Mouse (Mus musculus) embryonic facial prominence, embryonic 12.5 days (tissue): ENCODE results near the gene Ppp1r35. TPM values are rescaled to one million over a fixed set of nuclear protein-coding genes. Genes with fewer than 3 reads are reported as not detected.

Experiments
- ATAC-seq: fragments of 200-750 bp; cut with Nextera tagmentation; 2 replicates; pipeline ENCODE4 v1.8.0; 2017; ENCODE audit not compliant: insufficient number of reproducible peaks, insufficient read depth, low FRiP score, low TSS enrichment
- H3K27ac ChIP-seq: fragments of 300-500 bp; sonication (generic); 2 replicates; pipeline ENCODE4 v1.5.1; 2016; ENCODE audit warnings: mild to moderate bottlenecking
- H3K27me3 ChIP-seq: fragments of 300-500 bp; sonication (generic); 2 replicates; pipeline ENCODE4 v1.6.1; 2016; ENCODE audit warnings: mild to moderate bottlenecking, moderate library complexity
- H3K36me3 ChIP-seq: fragments of 300-500 bp; sonication (generic); 2 replicates; pipeline ENCODE4 v1.6.1; 2016; ENCODE audit warnings: mild to moderate bottlenecking
- H3K4me1 ChIP-seq: fragments of 300-500 bp; sonication (generic); 2 replicates; pipeline ENCODE4 v1.6.1; 2016
- H3K4me2 ChIP-seq: fragments of 300-500 bp; sonication (generic); replicated peaks from 2 replicates; pipeline ENCODE4 v1.6.1; 2016; ENCODE audit warnings: mild to moderate bottlenecking, moderate library complexity
- H3K4me3 ChIP-seq: fragments of 300-500 bp; sonication (generic); 2 replicates; pipeline ENCODE4 v1.5.1; 2016; ENCODE audit warnings: mild to moderate bottlenecking
- H3K9ac ChIP-seq: fragments of 300-500 bp; sonication (generic); 2 replicates; pipeline ENCODE4 v1.6.1; 2016; ENCODE audit warnings: mild to moderate bottlenecking, moderate library complexity
- H3K9me3 ChIP-seq: fragments of 300-500 bp; sonication (generic); 2 replicates; pipeline ENCODE4 v1.6.1; 2016; ENCODE audit warnings: mild to moderate bottlenecking, moderate library complexity
- WGBS: fragments of 180-500 bp; shearing (Covaris S2); methylation state at CpG from one replicate; pipeline ENCODE4 v1.1.7; 2016; 5-methylcytosine and 5-hydroxymethylcytosine counted together
- polyA plus RNA-seq: library from polyadenylated mRNA; unstranded; fragments of >200 nt; fragmentation: Nextera tagmentation; extraction: Ambion mirVana; gene quantifications from 2 replicates; pipeline ENCODE4 v1.2.1, GENCODE M21; 2016

The Ppp1r35 gene
- polyA plus RNA-seq, 1 experiment from 2014 or later = 51.3 TPM

DNA sequence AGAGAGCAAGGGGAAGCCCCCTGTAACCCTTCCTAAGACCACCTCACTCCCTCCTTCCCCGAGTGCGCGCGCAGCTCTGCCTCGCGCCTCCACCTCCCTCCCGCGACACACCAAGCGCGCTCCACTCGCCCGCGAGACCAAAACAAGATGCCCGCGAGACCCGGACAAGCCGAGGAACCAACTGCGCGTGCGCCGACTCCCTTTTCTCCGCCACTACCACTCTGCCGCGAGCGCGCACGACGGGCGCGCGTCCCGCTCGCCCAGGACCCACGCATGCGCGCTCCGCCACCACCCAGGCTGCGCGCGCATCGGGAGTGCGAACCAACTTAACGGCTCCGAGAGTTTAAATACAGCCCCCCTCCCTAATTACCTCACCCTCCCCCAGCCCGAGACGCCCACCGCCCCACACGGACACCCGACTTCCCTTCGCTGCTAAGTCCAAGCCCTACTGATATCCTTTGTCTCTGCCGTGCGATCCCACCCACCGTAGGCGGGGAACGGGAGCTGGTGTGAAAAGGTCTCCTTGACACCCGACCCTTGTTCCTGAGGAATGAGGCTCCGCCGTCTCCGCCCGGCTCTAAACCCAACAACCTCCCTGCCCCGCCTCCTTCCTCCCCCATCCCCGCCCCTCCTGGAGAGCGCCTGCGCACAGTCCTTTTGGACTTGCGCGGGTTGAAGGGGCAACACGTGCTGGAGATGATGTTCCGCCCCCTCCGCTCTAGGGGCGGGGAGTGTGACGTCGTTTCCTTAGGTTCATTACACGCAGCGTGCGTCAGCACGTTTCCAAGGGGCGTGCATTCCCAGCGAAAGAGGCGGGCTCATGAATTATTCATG, 7.7 kb downstream of the Ppp1r35 start:
- H3K36me3 ChIP-seq = peaks cover 37% of the 10 kb centered on the region
- peak; percentile 82 for ATAC-seq
- no peaks in the 10 kb centered on the region for H3K9me3 ChIP-seq
- H3K27me3 ChIP-seq = no peaks in the 10 kb centered on the region
- H3K4me3 ChIP-seq = peak overlapping the region; percentile 68
- peak overlapping the region; percentile 93 for H3K4me2 ChIP-seq
- H3K9ac ChIP-seq = peak overlapping the region; percentile 93
- whole genome bisulfite sequencing = under 1% methylated on average over 76 of the region's 79 CpGs
- peaks cover 27% of the 10 kb centered on the region for H3K4me1 ChIP-seq
- peak overlapping the region; percentile 98 for H3K27ac ChIP-seq

DNA sequence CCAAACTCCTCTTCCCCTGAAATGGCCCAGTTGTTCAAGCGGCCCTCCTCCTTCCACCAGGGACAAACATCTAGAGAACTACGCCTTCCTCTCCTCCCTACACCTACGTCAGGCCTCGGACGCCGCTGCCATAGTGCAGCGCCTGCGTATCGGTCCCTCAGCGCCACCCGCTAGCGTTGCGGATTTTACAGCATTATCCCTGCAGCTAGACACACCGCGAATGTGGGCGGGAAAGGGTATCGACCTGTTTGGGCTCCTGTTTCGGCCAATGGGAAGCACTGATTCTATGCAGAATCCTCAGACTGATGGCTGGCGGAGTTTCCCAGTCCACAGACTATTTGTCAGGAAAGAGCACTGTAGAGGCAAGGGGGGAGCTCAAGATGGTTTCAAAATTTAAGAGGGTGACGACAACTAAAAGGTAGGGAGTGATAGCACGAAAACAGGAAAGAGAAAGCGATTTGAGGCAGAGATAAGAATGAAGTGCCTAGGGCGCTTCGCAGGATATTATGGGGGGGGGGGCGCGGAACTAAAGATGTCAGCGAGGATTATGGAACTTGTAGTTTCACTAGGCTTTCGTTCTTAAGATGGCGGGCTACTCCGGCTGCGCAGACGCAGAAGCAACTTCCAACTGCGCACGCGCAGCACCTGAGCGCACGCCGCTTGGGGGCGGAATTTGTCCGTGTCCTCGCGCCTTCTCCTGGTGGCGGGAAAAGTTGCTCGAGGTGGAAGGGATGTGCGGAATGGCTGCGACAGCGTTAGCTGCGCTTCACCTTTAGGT, 8.7 kb downstream of the Ppp1r35 start, which contains the start of the genes Mepce and Zcwpw1:
Gene Mepce (minus strand): TSS at position 505 of the 778 bp plus-strand sequence.
Gene Zcwpw1 (plus strand): TSS at position 648 of the 778 bp plus-strand sequence.
- no peaks in the 10 kb centered on the region for H3K27me3 ChIP-seq
- H3K4me1 ChIP-seq = peaks cover 27% of the 10 kb centered on the region
- ATAC-seq = peak; percentile 48
- H3K27ac ChIP-seq = peak within 1 kb of the TSS; percentile 98
- H3K4me3 ChIP-seq = peak within 1 kb of the TSS; percentile 68
- peak within 1 kb of the TSS; percentile 93 for H3K9ac ChIP-seq
- no peaks in the 10 kb centered on the region for H3K9me3 ChIP-seq
- H3K4me2 ChIP-seq = peak within 1 kb of the TSS; percentile 93
- under 1% methylated on average over 48 of the region's 48 CpGs for WGBS
- peaks cover 26% of the 10 kb centered on the region for H3K36me3 ChIP-seq

GRCm38 (mm10) chr5:137788171-137788570, 9.5 kb downstream of the Ppp1r35 start:
- H3K4me3 ChIP-seq = peak overlapping the region; percentile 68
- H3K9ac ChIP-seq = no peak overlapping the region
- peak overlapping the region; percentile 93 for H3K4me2 ChIP-seq
- no peaks in the 10 kb centered on the region for H3K9me3 ChIP-seq
- 72% methylated on average over 24 of the region's 24 CpGs for WGBS
- H3K36me3 ChIP-seq = peaks cover 18% of the 10 kb centered on the region
- no peak overlapping the region for H3K27ac ChIP-seq
- no peak for ATAC-seq
- H3K4me1 ChIP-seq = peaks cover 22% of the 10 kb centered on the region
- H3K27me3 ChIP-seq = no peaks in the 10 kb centered on the region

GRCm38 (mm10) chr5:137788946-137789531, 10.4 kb downstream of the Ppp1r35 start:
- 94% methylated on average over 2 of the region's 2 CpGs for WGBS
- Histone ChIP-seq H3K27ac (no peak overlapping the region), H3K4me3 (no peak overlapping the region), H3K9ac (no peak overlapping the region), H3K36me3 (peaks cover 11% of the 10 kb centered on the region; the same call in 1 of the 2 replicates), H3K9me3 (no peaks in the 10 kb centered on the region), H3K4me2 (no peak overlapping the region), H3K27me3 (no peaks in the 10 kb centered on the region), H3K4me1 (peaks cover 13% of the 10 kb centered on the region)
- ATAC-seq = no peak

GRCm38 (mm10) chr5:137791553-137791952, 12.9 kb downstream of the Ppp1r35 start:
- Histone ChIP-seq H3K4me2 (no peak overlapping the region), H3K27me3 (no peaks in the 10 kb centered on the region), H3K36me3 (no peaks in the 10 kb centered on the region), H3K9ac (no peak overlapping the region), H3K27ac (no peak overlapping the region), H3K4me3 (no peak overlapping the region), H3K9me3 (no peaks in the 10 kb centered on the region), H3K4me1 (no peaks in the 10 kb centered on the region)
- no peak for ATAC-seq

DNA sequence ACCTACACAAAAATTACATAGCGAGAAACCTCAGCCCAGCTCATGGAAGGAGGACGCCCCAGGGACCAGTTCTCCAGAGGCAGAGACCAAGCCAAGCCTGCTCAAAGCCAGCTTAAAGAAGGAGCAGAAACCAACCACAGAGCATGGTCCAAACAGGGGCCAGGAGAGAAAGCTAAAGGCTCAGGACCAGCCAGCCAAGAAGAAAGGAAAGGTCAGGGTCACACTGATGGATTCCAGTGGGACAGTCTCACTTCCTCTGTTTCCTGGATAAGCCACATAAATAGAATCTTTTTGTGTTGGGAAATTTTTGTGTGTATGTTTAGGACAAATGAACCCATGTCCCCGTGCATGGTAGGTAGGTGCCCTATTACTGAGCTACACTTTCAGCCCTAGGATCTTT, 18.0 kb downstream of the Ppp1r35 start:
- H3K36me3 ChIP-seq = no peaks in the 10 kb centered on the region
- no peaks in the 10 kb centered on the region for H3K4me1 ChIP-seq
- 71% methylated on average over 3 of the region's 3 CpGs for WGBS
- no peak overlapping the region for H3K27ac ChIP-seq
- H3K9me3 ChIP-seq = no peaks in the 10 kb centered on the region
- no peak for ATAC-seq
- no peak overlapping the region for H3K4me3 ChIP-seq
- H3K9ac ChIP-seq = no peak overlapping the region
- no peaks in the 10 kb centered on the region for H3K27me3 ChIP-seq
- no peak overlapping the region for H3K4me2 ChIP-seq

DNA sequence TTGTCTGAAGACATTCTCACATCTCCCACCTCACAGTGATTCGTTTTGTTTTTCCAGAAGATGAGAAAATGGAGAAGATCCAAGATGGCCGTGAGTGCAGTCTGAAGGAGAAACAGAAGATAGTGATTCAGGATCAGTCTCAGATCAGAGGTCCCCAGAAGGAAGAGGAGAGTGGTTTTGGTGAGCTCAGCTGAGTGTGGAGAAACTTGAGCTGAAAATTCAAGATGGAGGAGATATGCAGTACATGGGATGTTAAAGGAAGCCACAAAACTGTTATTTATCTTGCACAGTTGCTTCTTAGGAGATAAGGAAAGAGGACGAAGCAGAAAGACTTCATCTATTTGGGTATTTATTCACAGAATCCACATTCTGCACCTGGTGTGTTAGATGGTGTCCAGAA, 22.3 kb downstream of the Ppp1r35 start:
- no peak overlapping the region for H3K9ac ChIP-seq
- H3K27ac ChIP-seq = no peak overlapping the region
- H3K27me3 ChIP-seq = no peaks in the 10 kb centered on the region
- WGBS = 79% methylated on average over 3 of the region's 3 CpGs
- no peaks in the 10 kb centered on the region for H3K4me1 ChIP-seq
- H3K36me3 ChIP-seq = no peaks in the 10 kb centered on the region
- no peak for ATAC-seq
- H3K9me3 ChIP-seq = no peaks in the 10 kb centered on the region
- H3K4me3 ChIP-seq = no peak overlapping the region
- H3K4me2 ChIP-seq = no peak overlapping the region

- no peaks in the 10 kb centered on the region for H3K36me3 ChIP-seq
- H3K27me3 ChIP-seq = no peaks in the 10 kb centered on the region
- ATAC-seq = no peak
- no peak overlapping the region for H3K4me3 ChIP-seq
- no peaks in the 10 kb centered on the region for H3K4me1 ChIP-seq
- no peak overlapping the region for H3K9ac ChIP-seq
- 78% methylated on average over 1 of the region's 1 CpGs for WGBS
- no peak overlapping the region for H3K27ac ChIP-seq
- no peak overlapping the region for H3K4me2 ChIP-seq
- H3K9me3 ChIP-seq = no peaks in the 10 kb centered on the region
These were observed 27.5 kb downstream of the Ppp1r35 start for GRCm38 (mm10) chr5:137806158-137806557.

GRCm38 (mm10) chr5:137808316-137808715, 29.7 kb downstream of the Ppp1r35 start:
- Histone ChIP-seq H3K36me3 (no peaks in the 10 kb centered on the region), H3K4me1 (no peaks in the 10 kb centered on the region), H3K27ac (no peak overlapping the region), H3K4me2 (no peak overlapping the region), H3K9ac (no peak overlapping the region), H3K4me3 (no peak overlapping the region), H3K27me3 (no peaks in the 10 kb centered on the region), H3K9me3 (no peaks in the 10 kb centered on the region)
- ATAC-seq = no peak
- WGBS = 90% methylated on average over 5 of the region's 5 CpGs

- 66% methylated on average over 4 of the region's 4 CpGs for WGBS
- Histone ChIP-seq H3K36me3 (no peaks in the 10 kb centered on the region), H3K9ac (no peak overlapping the region), H3K4me1 (no peaks in the 10 kb centered on the region), H3K9me3 (no peaks in the 10 kb centered on the region), H3K27ac (no peak overlapping the region), H3K4me3 (no peak overlapping the region), H3K4me2 (no peak overlapping the region), H3K27me3 (no peaks in the 10 kb centered on the region)
- ATAC-seq = no peak
These were observed 39.0 kb downstream of the Ppp1r35 start for GRCm38 (mm10) chr5:137817466-137818222.

DNA sequence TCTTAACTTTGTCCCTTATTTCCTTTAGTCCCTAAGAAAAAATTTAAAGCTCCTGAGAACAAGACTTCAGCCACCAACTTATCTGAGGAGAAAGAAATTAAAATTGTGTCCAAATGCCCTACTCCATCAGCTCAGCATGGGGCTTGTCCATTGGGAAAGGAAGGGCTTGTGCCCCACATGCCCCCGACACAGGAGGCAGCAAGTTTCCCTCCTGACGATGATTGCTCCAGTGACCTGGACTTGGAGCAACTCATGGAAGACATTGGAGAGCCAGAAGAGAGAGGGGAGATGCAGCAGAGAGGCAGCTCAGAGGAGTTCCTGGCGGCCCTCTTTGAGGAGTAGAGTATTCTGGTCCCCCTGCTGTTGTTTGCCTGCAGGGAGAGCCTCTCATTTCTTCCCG, 43.5 kb downstream of the Ppp1r35 start:
- no peak overlapping the region for H3K4me3 ChIP-seq
- ATAC-seq = no peak
- H3K4me2 ChIP-seq = no peak overlapping the region
- H3K9ac ChIP-seq = no peak overlapping the region
- no peaks in the 10 kb centered on the region for H3K4me1 ChIP-seq
- no peak overlapping the region for H3K27ac ChIP-seq
- H3K36me3 ChIP-seq = no peaks in the 10 kb centered on the region
- 59% methylated on average over 4 of the region's 4 CpGs for WGBS
- H3K9me3 ChIP-seq = no peaks in the 10 kb centered on the region
- H3K27me3 ChIP-seq = no peaks in the 10 kb centered on the region
